Mouse (Mus musculus) G1E (cell line): ENCODE measurements around the gene Oas1g. TPM values are rescaled to one million over a fixed set of nuclear protein-coding genes. Genes with fewer than 3 reads are reported as not detected.

Experiments
- ATAC-seq: 2 replicates; pipeline ENCODE4 v1.8.0; 2016; ENCODE audit warnings: mild to moderate bottlenecking; ENCODE audit not compliant: insufficient number of reproducible peaks, poor library complexity, low FRiP score, severe bottlenecking; ENCODE audit errors: extremely low read depth
- DNase-seq: peaks from one replicate; pipeline ENCODE4 v3.0.0; 2012; ENCODE audit warnings: low spot score
- H3K27me3 ChIP-seq: 2 replicates; pipeline ENCODE4 v1.6.1; 2012; ENCODE audit warnings: mild to moderate bottlenecking, low read length, inconsistent platforms; ENCODE audit not compliant: insufficient read depth
- H3K36me3 ChIP-seq: replicated peaks from 2 replicates; pipeline ENCODE3; 2012; ENCODE audit warnings: mild to moderate bottlenecking, inconsistent platforms
- H3K4me1 ChIP-seq: 2 replicates; pipeline ENCODE4 v1.6.1; 2012; ENCODE audit warnings: low read depth, low read length, inconsistent platforms, mixed read lengths; ENCODE audit not compliant: insufficient read depth
- H3K4me3 ChIP-seq: 2 replicates; pipeline ENCODE4 v1.5.1; 2012; ENCODE audit warnings: low read depth, mild to moderate bottlenecking, inconsistent platforms, low read length, moderate library complexity, mixed read lengths
- H3K9me3 ChIP-seq: replicated peaks from 2 replicates; pipeline ENCODE4 v1.6.1; 2012; ENCODE audit warnings: inconsistent platforms
- CTCF ChIP-seq: IDR thresholded peaks from 2 replicates; pipeline ENCODE4 v1.5.1; 2012; ENCODE audit warnings: low read depth, low read length, inconsistent platforms, mixed read lengths
- GATA1 ChIP-seq: IDR thresholded peaks from 2 replicates; pipeline ENCODE4 v1.6.1; 2012; ENCODE audit warnings: borderline replicate concordance, low read length, inconsistent platforms, mixed read lengths
- GATA2 ChIP-seq: IDR thresholded peaks from 2 replicates; pipeline ENCODE4 v1.6.1; 2012; ENCODE audit warnings: low read depth, low read length, inconsistent platforms, borderline replicate concordance
- POLR2AphosphoS5 ChIP-seq: IDR thresholded peaks from 2 replicates; pipeline ENCODE4 v1.6.1; 2012; ENCODE audit warnings: low read depth, low read length, inconsistent platforms; ENCODE audit not compliant: insufficient replicate concordance
- TAL1 ChIP-seq: conservative IDR thresholded peaks from 2 replicates; pipeline ENCODE4 v1.6.1; 2012; ENCODE audit warnings: low read depth, low read length, inconsistent platforms, mixed read lengths
- polyA plus RNA-seq: library from polyadenylated mRNA; stranded (reverse); fragments of >175 nt; gene quantifications from 2 replicates; pipeline ENCODE4 v1.2.3, GENCODE M21; 2012
- total RNA-seq, 2 experiments: library from RNA; stranded (forward) in 1 of 2; stranded (reverse) in 1 of 2; fragments of 200-1000 nt in 1 of 2; fragments of >200 nt in 1 of 2; fragmentation: Nextera tagmentation in 1 of 2; gene quantifications; 2 replicates each; pipeline ENCODE4 v1.2.3; 2014 to 2017

The Oas1g gene
- total and polyA plus RNA-seq, 3 experiments, result not detected

- H3K4me1 ChIP-seq, result no peaks in the 10 kb centered on the region
- ATAC-seq, result no peak
- no peak for TF ChIP-seq GATA2
- no peak for TF ChIP-seq GATA1
- no peak for TF ChIP-seq CTCF
- TF ChIP-seq POLR2AphosphoS5, result no peak
- no peak for TF ChIP-seq TAL1
- H3K9me3 ChIP-seq, result no peaks in the 10 kb centered on the region
- DNase-seq, result no peak
- no peaks in the 10 kb centered on the region for H3K36me3 ChIP-seq
- H3K27me3 ChIP-seq, result 0 out of 2 replicates have a peak, but pooled peaks cover 4% of the 10 kb centered on the region
- H3K4me3 ChIP-seq, result no peak overlapping the region
These were observed 17.9 kb downstream of the Oas1g start for GRCm38 (mm10) chr5:120869436-120870015.

- Histone ChIP-seq H3K36me3 (no peaks in the 10 kb centered on the region), H3K9me3 (no peaks in the 10 kb centered on the region), H3K4me3 (no peak overlapping the region), H3K27me3 (0 out of 2 replicates have a peak, but pooled peaks cover 4% of the 10 kb centered on the region), H3K4me1 (no peaks in the 10 kb centered on the region)
- TF ChIP-seq TAL1 (no peak), POLR2AphosphoS5 (no peak), GATA2 (no peak), CTCF (peak; percentile 43; the same call in 1 of the 2 replicates), GATA1 (no peak)
- ATAC-seq (no peak), DNase-seq (no peak)
These were observed 22.0 kb downstream of the Oas1g start for GRCm38 (mm10) chr5:120865336-120865860.

- Histone ChIP-seq H3K4me1 (no peaks in the 10 kb centered on the region), H3K4me3 (no peak within 1 kb of the TSS), H3K9me3 (no peaks in the 10 kb centered on the region), H3K27me3 (no peaks in the 10 kb centered on the region), H3K36me3 (no peaks in the 10 kb centered on the region)
- no peak for DNase-seq
- TF ChIP-seq GATA1 (no peak), TAL1 (no peak), GATA2 (no peak), CTCF (no peak), POLR2AphosphoS5 (no peak)
- ATAC-seq, result no peak
These were observed 26.3 kb downstream of the Oas1g start, which contains the start of gene Oas1h for GRCm38 (mm10) chr5:120861121-120861520. Gene Oas1h (plus strand): TSS chr5:120861421.

GRCm38 (mm10) chr5:120859241-120859640, 28.2 kb downstream of the Oas1g start:
- no peak for DNase-seq

GRCm38 (mm10) chr5:120849601-120850136, 37.7 kb downstream of the Oas1g start:
- peak; percentile 47 for DNase-seq
- TF ChIP-seq TAL1 (no peak), GATA1 (no peak), POLR2AphosphoS5 (no peak), CTCF (peak; percentile 90), GATA2 (no peak)
- 0 out of 2 replicates have a peak, but pooled peaks have one; percentile 22 for ATAC-seq

More at GRCm38 (mm10) chr5:120859241-120859640, 28.2 kb downstream of the Oas1g start:
- ATAC-seq, result no peak
- no peaks in the 10 kb centered on the region; the same call in 1 of the 2 replicates for H3K27me3 ChIP-seq
- TF ChIP-seq POLR2AphosphoS5 (no peak), TAL1 (no peak), GATA1 (no peak), CTCF (no peak), GATA2 (no peak)
- no peaks in the 10 kb centered on the region for H3K36me3 ChIP-seq
- no peak overlapping the region for H3K4me3 ChIP-seq
- H3K9me3 ChIP-seq, result no peaks in the 10 kb centered on the region
- H3K4me1 ChIP-seq, result no peaks in the 10 kb centered on the region

GRCm38 (mm10) chr5:120847067-120847466, 40.3 kb downstream of the Oas1g start, which contains the start of gene Oas1f:
Gene Oas1f (plus strand): TSS chr5:120847367.
- Histone ChIP-seq H3K27me3 (peaks cover 12% of the 10 kb centered on the region), H3K4me1 (0 out of 2 replicates have a peak, but pooled peaks cover 2% of the 10 kb centered on the region), H3K4me3 (no peak within 1 kb of the TSS), H3K36me3 (no peaks in the 10 kb centered on the region), H3K9me3 (no peaks in the 10 kb centered on the region)
- TF ChIP-seq GATA1 (no peak), CTCF (no peak), POLR2AphosphoS5 (no peak), GATA2 (no peak), TAL1 (no peak)
- DNase-seq (no peak), ATAC-seq (no peak)

More at GRCm38 (mm10) chr5:120849601-120850136, 37.7 kb downstream of the Oas1g start:
- Histone ChIP-seq H3K4me3 (no peak overlapping the region), H3K9me3 (no peaks in the 10 kb centered on the region), H3K36me3 (no peaks in the 10 kb centered on the region), H3K27me3 (peaks cover 6% of the 10 kb centered on the region), H3K4me1 (0 out of 2 replicates have a peak, but pooled peaks cover 2% of the 10 kb centered on the region)
